Mouse (Mus musculus): ENCODE measurements around the gene Nt5c3b. TPM values are rescaled to one million over a fixed set of nuclear protein-coding genes. Genes with fewer than 3 reads are reported as not detected.

Nt5c3b gene
- polyA plus RNA-seq, 1 experiment: 52.0 TPM

- peaks cover 11% of the 10 kb centered on the region; the same call in 1 of the 2 replicates for H3K4me1 ChIP-seq (ENCODE audit: control insufficient read depth, insufficient read depth, low read length)
- no peak overlapping the region for H3K27ac ChIP-seq (ENCODE audit: insufficient read depth, low read length)
- no peak overlapping the region for H3K4me3 ChIP-seq (ENCODE audit: insufficient read depth, low read length)
- TF ChIP-seq POLR2A (IDR thresholded peaks at IDR 0.05; ENCODE audit: low read depth, low read length): no peak
- TF ChIP-seq CTCF (IDR thresholded peaks at IDR 0.05; ENCODE audit: borderline replicate concordance, insufficient read depth, low read length): no peak
These were observed 55.0 kb downstream of the Nt5c3b start for GRCm38 (mm10) chr11:100386586-100386985.

GRCm38 (mm10) chr11:100385016-100385415 is 56.6 kb downstream of the Nt5c3b start:
- no peak overlapping the region for H3K27ac ChIP-seq (ENCODE audit: insufficient read depth, low read length)
- H3K4me3 ChIP-seq (ENCODE audit: insufficient read depth, low read length): no peak overlapping the region
- no peak for TF ChIP-seq POLR2A (IDR thresholded peaks at IDR 0.05; ENCODE audit: low read depth, low read length)
- no peak for TF ChIP-seq CTCF (IDR thresholded peaks at IDR 0.05; ENCODE audit: borderline replicate concordance, insufficient read depth, low read length)
- H3K4me1 ChIP-seq (ENCODE audit: control insufficient read depth, insufficient read depth, low read length): peaks cover 11% of the 10 kb centered on the region; the same call in 1 of the 2 replicates

GRCm38 (mm10) chr11:100382682-100383081 is 58.9 kb downstream of the Nt5c3b start:
- Histone ChIP-seq H3K4me3 (ENCODE audit: insufficient read depth, low read length) (no peak overlapping the region), H3K27ac (ENCODE audit: insufficient read depth, low read length) (no peak overlapping the region), H3K4me1 (ENCODE audit: control insufficient read depth, insufficient read depth, low read length) (0 out of 2 replicates have a peak, but pooled peaks cover 2% of the 10 kb centered on the region)
- no peak for TF ChIP-seq CTCF (IDR thresholded peaks at IDR 0.05; ENCODE audit: borderline replicate concordance, insufficient read depth, low read length)
- TF ChIP-seq POLR2A (IDR thresholded peaks at IDR 0.05; ENCODE audit: low read depth, low read length): no peak

- TF ChIP-seq CTCF (IDR thresholded peaks at IDR 0.05; ENCODE audit: borderline replicate concordance, insufficient read depth, low read length) (no peak), POLR2A (IDR thresholded peaks at IDR 0.05; ENCODE audit: low read depth, low read length) (no peak)
- Histone ChIP-seq H3K4me3 (ENCODE audit: insufficient read depth, low read length) (no peak overlapping the region), H3K27ac (ENCODE audit: insufficient read depth, low read length) (no peak overlapping the region), H3K4me1 (ENCODE audit: control insufficient read depth, insufficient read depth, low read length) (no peaks in the 10 kb centered on the region; the same call in 1 of the 2 replicates)
These were observed 62.3 kb downstream of the Nt5c3b start for GRCm38 (mm10) chr11:100379311-100379710.

- Histone ChIP-seq H3K4me3 (ENCODE audit: insufficient read depth, low read length) (no peak overlapping the region), H3K4me1 (ENCODE audit: control insufficient read depth, insufficient read depth, low read length) (no peaks in the 10 kb centered on the region; the same call in 1 of the 2 replicates), H3K27ac (ENCODE audit: insufficient read depth, low read length) (no peak overlapping the region)
- no peak for TF ChIP-seq POLR2A (IDR thresholded peaks at IDR 0.05; ENCODE audit: low read depth, low read length)
- TF ChIP-seq CTCF (IDR thresholded peaks at IDR 0.05; ENCODE audit: borderline replicate concordance, insufficient read depth, low read length): no peak
These were observed 63.2 kb downstream of the Nt5c3b start for GRCm38 (mm10) chr11:100378446-100378845.

- no peak overlapping the region for H3K27ac ChIP-seq (ENCODE audit: insufficient read depth, low read length)
- no peaks in the 10 kb centered on the region; the same call in 1 of the 2 replicates for H3K4me1 ChIP-seq (ENCODE audit: control insufficient read depth, insufficient read depth, low read length)
- TF ChIP-seq CTCF (IDR thresholded peaks at IDR 0.05; ENCODE audit: borderline replicate concordance, insufficient read depth, low read length): no peak
- TF ChIP-seq POLR2A (IDR thresholded peaks at IDR 0.05; ENCODE audit: low read depth, low read length): no peak
- no peak overlapping the region for H3K4me3 ChIP-seq (ENCODE audit: insufficient read depth, low read length)
These were observed 63.6 kb downstream of the Nt5c3b start for GRCm38 (mm10) chr11:100377989-100378388.

- Histone ChIP-seq H3K4me3 (ENCODE audit: insufficient read depth, low read length) (no peak overlapping the region), H3K4me1 (ENCODE audit: control insufficient read depth, insufficient read depth, low read length) (no peaks in the 10 kb centered on the region; the same call in 1 of the 2 replicates), H3K27ac (ENCODE audit: insufficient read depth, low read length) (0 out of 2 replicates have a peak overlapping the region, but pooled peaks have one; percentile 21)
- no peak for TF ChIP-seq POLR2A (IDR thresholded peaks at IDR 0.05; ENCODE audit: low read depth, low read length)
- no peak for TF ChIP-seq CTCF (IDR thresholded peaks at IDR 0.05; ENCODE audit: borderline replicate concordance, insufficient read depth, low read length)
These were observed 64.7 kb downstream of the Nt5c3b start for GRCm38 (mm10) chr11:100376746-100377389.

GRCm38 (mm10) chr11:100376005-100376404 is 65.6 kb downstream of the Nt5c3b start:
- Histone ChIP-seq H3K4me3 (ENCODE audit: insufficient read depth, low read length) (no peak overlapping the region), H3K27ac (ENCODE audit: insufficient read depth, low read length) (0 out of 2 replicates have a peak overlapping the region, but pooled peaks have one; percentile 21), H3K4me1 (ENCODE audit: control insufficient read depth, insufficient read depth, low read length) (no peaks in the 10 kb centered on the region; the same call in 1 of the 2 replicates)
- TF ChIP-seq POLR2A (IDR thresholded peaks at IDR 0.05; ENCODE audit: low read depth, low read length): no peak
- TF ChIP-seq CTCF (IDR thresholded peaks at IDR 0.05; ENCODE audit: borderline replicate concordance, insufficient read depth, low read length): no peak

- H3K27ac ChIP-seq (ENCODE audit: insufficient read depth, low read length): no peak overlapping the region
- TF ChIP-seq POLR2A (IDR thresholded peaks at IDR 0.05; ENCODE audit: low read depth, low read length): no peak
- no peak for TF ChIP-seq CTCF (IDR thresholded peaks at IDR 0.05; ENCODE audit: borderline replicate concordance, insufficient read depth, low read length)
- no peak overlapping the region for H3K4me3 ChIP-seq (ENCODE audit: insufficient read depth, low read length)
- H3K4me1 ChIP-seq (ENCODE audit: control insufficient read depth, insufficient read depth, low read length): no peaks in the 10 kb centered on the region; the same call in 1 of the 2 replicates
These were observed 66.5 kb downstream of the Nt5c3b start for GRCm38 (mm10) chr11:100375127-100375526.

Other genes with a start within 250 kb of the Nt5c3b start
- not detected in 2 replicates for gene Krt9, start 248.6 kb downstream of the Nt5c3b start, polyA plus RNA-seq (2011; ENCODE audit: insufficient read length, low read depth, missing spikeins)
- gene Krt14, start 234.3 kb downstream of the Nt5c3b start, polyA plus RNA-seq (2011; ENCODE audit: insufficient read length, low read depth, missing spikeins): not detected in 2 replicates
- gene Krt16, start 192.9 kb downstream of the Nt5c3b start, polyA plus RNA-seq (2011; ENCODE audit: insufficient read length, low read depth, missing spikeins): not detected in 2 replicates
- not detected in 2 replicates for gene Krt17, start 180.8 kb downstream of the Nt5c3b start, polyA plus RNA-seq (2011; ENCODE audit: insufficient read length, low read depth, missing spikeins)
- gene Krt42, start 171.9 kb downstream of the Nt5c3b start, polyA plus RNA-seq (2011; ENCODE audit: insufficient read length, low read depth, missing spikeins): not detected in 2 replicates
- gene Eif1, start 121.9 kb downstream of the Nt5c3b start, polyA plus RNA-seq (2011; ENCODE audit: insufficient read length, low read depth, missing spikeins): 960 and 1,192 TPM in 2 replicates
- not detected in 2 replicates for gene Gast, start 107.4 kb downstream of the Nt5c3b start, polyA plus RNA-seq (2011; ENCODE audit: insufficient read length, low read depth, missing spikeins)
- 0.17 and 0.77 TPM in 2 replicates for gene Hap1, start 85.7 kb downstream of the Nt5c3b start, polyA plus RNA-seq (2011; ENCODE audit: insufficient read length, low read depth, missing spikeins)
- gene Jup, start 44.0 kb downstream of the Nt5c3b start, polyA plus RNA-seq (2011; ENCODE audit: insufficient read length, low read depth, missing spikeins): 61.1 and 82.2 TPM in 2 replicates
- 75.2 and 85.8 TPM in 2 replicates for gene P3h4, start 27.0 kb downstream of the Nt5c3b start, polyA plus RNA-seq (2011; ENCODE audit: insufficient read length, low read depth, missing spikeins)
- 283 and 298 TPM in 2 replicates for gene Fkbp10, start 26.1 kb downstream of the Nt5c3b start, polyA plus RNA-seq (2011; ENCODE audit: insufficient read length, low read depth, missing spikeins)
- 0.40 and 0.77 TPM in 2 replicates for gene Klhl10, start 109 bp upstream of the Nt5c3b start, polyA plus RNA-seq (2011; ENCODE audit: insufficient read length, low read depth, missing spikeins)
- gene Klhl11, start 30.9 kb upstream of the Nt5c3b start, polyA plus RNA-seq (2011; ENCODE audit: insufficient read length, low read depth, missing spikeins): 20.9 and 21.4 TPM in 2 replicates
- gene Acly, start 86.2 kb upstream of the Nt5c3b start, polyA plus RNA-seq (2011; ENCODE audit: insufficient read length, low read depth, missing spikeins): 111 and 143 TPM in 2 replicates
- 0.20 TPM in 1 of 2 replicates, not detected in the other for gene Ttc25, start 103.8 kb upstream of the Nt5c3b start, polyA plus RNA-seq (2011; ENCODE audit: insufficient read length, low read depth, missing spikeins)
- 10.1 and 10.6 TPM in 2 replicates for gene Cnp, start 133.1 kb upstream of the Nt5c3b start, polyA plus RNA-seq (2011; ENCODE audit: insufficient read length, low read depth, missing spikeins)
- gene Nkiras2, start 177.4 kb upstream of the Nt5c3b start, polyA plus RNA-seq (2011; ENCODE audit: insufficient read length, low read depth, missing spikeins): 29.2 and 29.9 TPM in 2 replicates
- gene Dnajc7, start 178.4 kb upstream of the Nt5c3b start, polyA plus RNA-seq (2011; ENCODE audit: insufficient read length, low read depth, missing spikeins): 214 and 225 TPM in 2 replicates

All from embryonic fibroblast, embryonic 13.5 days (primary cell).